Mouse (Mus musculus) liver, embryonic 15.5 days (tissue): ENCODE measurements around the gene Cfap52. TPM values are rescaled to one million over a fixed set of nuclear protein-coding genes. Genes with fewer than 3 reads are reported as not detected.

Experiments
- ATAC-seq: fragments of 200-750 bp; cut with Nextera tagmentation; 2 replicates; pipeline ENCODE4 v1.8.0; 2017; ENCODE audit warnings: moderate number of reproducible peaks, mild to moderate bottlenecking, moderate library complexity; ENCODE audit not compliant: insufficient read depth
- H3K27ac ChIP-seq: fragments of 300-500 bp; sonication (generic); replicated peaks from 2 replicates; pipeline ENCODE4 v1.5.1; 2015; ENCODE audit warnings: mild to moderate bottlenecking, inconsistent platforms
- H3K27me3 ChIP-seq: fragments of 300-500 bp; sonication (generic); 2 replicates; pipeline ENCODE4 v1.6.1; 2015; ENCODE audit warnings: mild to moderate bottlenecking, inconsistent platforms
- H3K36me3 ChIP-seq: fragments of 300-500 bp; sonication (generic); replicated peaks from 2 replicates; pipeline ENCODE4 v1.6.1; 2015; ENCODE audit warnings: moderate library complexity, mild to moderate bottlenecking, inconsistent platforms
- H3K4me1 ChIP-seq: fragments of 300-500 bp; sonication (generic); replicated peaks from 2 replicates; pipeline ENCODE4 v1.6.1; 2015; ENCODE audit warnings: inconsistent platforms
- H3K4me2 ChIP-seq: fragments of 300-500 bp; sonication (generic); 2 replicates; pipeline ENCODE4 v1.6.1; 2015; ENCODE audit warnings: moderate library complexity, mild to moderate bottlenecking, inconsistent platforms
- H3K4me3 ChIP-seq: fragments of 300-500 bp; sonication (generic); replicated peaks from 2 replicates; pipeline ENCODE4 v1.5.1; 2015; ENCODE audit warnings: mild to moderate bottlenecking, inconsistent platforms
- H3K9ac ChIP-seq: fragments of 300-500 bp; sonication (generic); 2 replicates; pipeline ENCODE4 v1.6.1; 2015; ENCODE audit warnings: moderate library complexity, mild to moderate bottlenecking, inconsistent platforms
- H3K9me3 ChIP-seq: fragments of 300-500 bp; sonication (generic); replicated peaks from 2 replicates; pipeline ENCODE4 v1.6.1; 2016; ENCODE audit warnings: inconsistent platforms
- WGBS: fragments of 180-500 bp; shearing (Covaris S2); methylation state at CpG from one replicate; pipeline ENCODE4 v1.1.7; 2015; ENCODE audit warnings: mixed read lengths; ENCODE audit not compliant: insufficient replicate concordance; 5-methylcytosine and 5-hydroxymethylcytosine counted together
- polyA plus RNA-seq: library from polyadenylated mRNA; unstranded; fragments of >200 nt; fragmentation: Nextera tagmentation; extraction: Ambion mirVana; gene quantifications from 2 replicates; pipeline ENCODE4 v1.2.1, GENCODE M21; 2015

Cfap52 gene
- polyA plus RNA-seq, 1 experiment from 2014 or later = not detected

DNA sequence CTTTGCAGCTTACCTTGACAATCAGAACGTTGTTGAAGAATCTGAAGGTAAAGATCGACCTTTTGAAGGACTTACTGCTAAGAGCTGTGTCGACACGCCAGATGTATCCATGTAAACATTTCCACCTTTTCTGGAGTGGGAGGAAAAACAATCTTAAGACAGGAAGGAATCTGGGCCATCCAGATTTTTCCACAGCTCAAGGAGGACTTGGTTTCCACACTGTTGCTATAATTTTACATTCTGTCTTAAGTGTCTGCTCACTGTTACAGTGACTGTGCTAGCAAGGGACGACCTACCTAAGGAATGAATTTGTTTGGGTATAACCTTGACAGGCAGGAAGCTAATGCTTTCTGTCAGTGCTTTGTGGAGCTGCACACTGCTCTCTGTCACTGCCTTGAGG lies 7.8 kb upstream of the Cfap52 start:
- H3K27ac ChIP-seq = no peak overlapping the region
- 69% methylated on average over 5 of the region's 5 CpGs for WGBS
- H3K36me3 ChIP-seq = no peaks in the 10 kb centered on the region; the same call in 1 of the 2 replicates
- H3K4me3 ChIP-seq = no peak overlapping the region
- H3K27me3 ChIP-seq = no peaks in the 10 kb centered on the region
- ATAC-seq = no peak
- H3K9ac ChIP-seq = no peak overlapping the region
- no peaks in the 10 kb centered on the region for H3K9me3 ChIP-seq
- H3K4me1 ChIP-seq = no peaks in the 10 kb centered on the region
- no peak overlapping the region for H3K4me2 ChIP-seq

DNA sequence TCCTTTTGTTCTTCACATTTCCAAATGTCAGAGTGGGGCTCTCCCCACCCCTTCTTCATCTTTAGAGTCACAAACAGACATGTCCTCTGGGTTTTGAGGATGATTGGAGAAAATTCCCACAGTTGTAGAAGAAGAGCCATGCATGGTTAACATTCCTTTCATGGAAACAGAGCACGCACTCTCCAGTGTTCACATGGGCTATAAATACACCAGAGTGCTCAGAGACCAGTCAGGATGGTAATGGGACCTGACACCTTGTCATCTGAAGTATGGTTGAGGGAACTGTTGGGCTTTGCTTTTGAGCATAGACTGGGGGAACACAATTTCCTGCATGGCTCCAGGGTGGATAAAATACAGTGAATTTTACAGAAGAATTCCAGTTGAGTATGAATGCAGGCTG lies 7.2 kb upstream of the Cfap52 start:
- no peaks in the 10 kb centered on the region for H3K9me3 ChIP-seq
- peaks cover 4% of the 10 kb centered on the region for H3K4me1 ChIP-seq
- H3K4me2 ChIP-seq = no peak overlapping the region
- ATAC-seq = no peak
- no peaks in the 10 kb centered on the region for H3K27me3 ChIP-seq
- 73% methylated on average over 1 of the region's 1 CpGs for WGBS
- no peak overlapping the region for H3K4me3 ChIP-seq
- no peaks in the 10 kb centered on the region; the same call in 1 of the 2 replicates for H3K36me3 ChIP-seq
- H3K9ac ChIP-seq = no peak overlapping the region
- H3K27ac ChIP-seq = no peak overlapping the region

DNA sequence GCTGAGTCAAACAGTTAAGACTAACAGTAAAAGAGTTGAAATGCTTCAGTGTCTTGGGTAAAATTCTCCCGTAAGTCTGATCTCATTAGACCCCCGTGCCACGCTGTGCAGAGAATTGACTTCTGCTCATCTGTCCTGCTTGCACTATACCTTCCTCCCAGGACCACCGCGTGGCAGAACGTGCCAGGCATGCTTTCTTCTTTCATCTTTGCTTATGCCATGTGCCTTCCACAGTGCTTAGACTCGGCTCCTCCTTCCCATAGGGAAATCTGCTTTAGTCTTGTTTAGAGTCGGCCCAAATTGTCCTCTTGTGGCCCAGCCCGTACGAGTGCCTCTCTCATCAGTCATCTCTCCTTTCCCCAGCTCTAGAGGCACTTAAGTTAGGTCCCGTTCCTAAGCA lies 2.4 kb upstream of the Cfap52 start:
- WGBS = 74% methylated on average over 11 of the region's 11 CpGs
- no peaks in the 10 kb centered on the region for H3K27me3 ChIP-seq
- H3K4me3 ChIP-seq = 0 out of 2 replicates have a peak overlapping the region, but pooled peaks have one; percentile 81
- no peak overlapping the region for H3K4me2 ChIP-seq
- no peak overlapping the region for H3K9ac ChIP-seq
- ATAC-seq = no peak
- no peaks in the 10 kb centered on the region; the same call in 1 of the 2 replicates for H3K36me3 ChIP-seq
- peaks cover 21% of the 10 kb centered on the region for H3K4me1 ChIP-seq
- H3K27ac ChIP-seq = no peak overlapping the region
- no peaks in the 10 kb centered on the region for H3K9me3 ChIP-seq

DNA sequence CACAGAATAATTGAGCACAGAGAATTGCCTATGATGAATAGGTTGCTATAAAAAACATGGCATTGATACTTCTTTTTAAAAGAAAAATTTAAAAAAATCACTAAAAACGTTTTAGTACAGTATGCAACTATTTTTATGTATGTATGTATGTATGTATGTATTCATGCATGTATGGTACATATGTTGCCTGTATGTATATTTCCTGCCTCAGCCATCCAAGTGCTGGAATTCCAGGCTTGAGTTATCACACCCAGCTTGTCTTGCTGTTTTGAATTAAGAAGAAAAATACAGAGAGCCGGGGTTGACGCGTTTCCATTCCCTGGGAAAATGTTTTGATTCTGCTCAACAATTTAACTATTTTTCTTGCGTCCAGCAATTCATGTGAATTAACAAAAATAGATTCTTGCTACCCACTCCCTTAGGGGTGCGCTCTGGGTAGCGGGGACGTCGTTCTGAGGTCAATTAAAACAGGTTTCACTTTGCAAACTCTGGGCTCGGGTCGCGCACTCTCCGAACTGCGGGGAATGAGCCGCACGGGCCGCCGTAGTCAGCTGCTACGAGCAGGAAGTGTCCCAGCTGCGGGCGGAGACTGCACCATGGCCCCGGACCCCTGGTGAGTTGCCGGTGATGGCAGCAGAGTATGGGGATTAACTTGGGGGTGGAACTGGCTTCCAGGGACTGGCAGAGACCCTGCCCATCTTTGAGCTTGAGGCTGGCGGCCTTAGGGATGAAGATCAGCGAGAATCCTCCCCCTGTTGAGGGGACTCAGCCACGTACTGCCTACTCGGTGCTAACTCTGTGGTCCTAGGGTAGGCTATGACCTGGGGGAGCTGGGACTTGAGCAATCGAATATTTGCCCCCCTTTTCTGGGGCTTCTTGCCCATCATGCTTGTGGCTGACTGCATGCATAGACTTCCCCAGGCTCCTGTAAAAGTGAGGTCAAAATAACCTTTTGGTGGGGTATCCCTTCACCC lies 741 bp upstream of the Cfap52 start, which contains the start of gene Stx8:
Gene Stx8 (plus strand): TSS at position 289 of the 974 bp plus-strand sequence.
- under 1% methylated on average over 28 of the region's 28 CpGs for whole genome bisulfite sequencing

DNA sequence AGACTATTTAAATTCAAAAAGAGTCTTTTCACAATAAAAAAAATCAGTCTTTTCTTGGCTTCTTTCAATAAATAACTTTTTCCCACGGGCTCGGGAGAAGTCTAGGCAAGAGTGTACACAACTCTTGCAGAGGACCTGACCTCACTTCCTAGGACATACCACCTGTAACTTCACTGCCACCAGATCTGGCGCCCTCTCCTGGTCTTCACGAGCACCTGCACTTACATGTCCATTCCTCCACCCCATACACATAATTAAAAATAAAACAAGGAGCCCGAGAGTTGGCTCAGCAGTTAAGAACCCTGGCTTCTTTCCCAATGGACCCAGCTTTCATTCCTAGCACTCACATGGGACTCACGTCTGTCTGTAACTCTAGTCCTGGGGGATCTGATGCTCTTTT lies 1.3 kb downstream of the Cfap52 start:
- Histone ChIP-seq H3K9me3 (no peaks in the 10 kb centered on the region), H3K9ac (no peak overlapping the region), H3K4me3 (no peak overlapping the region), H3K4me2 (no peak overlapping the region), H3K36me3 (no peaks in the 10 kb centered on the region), H3K27ac (no peak overlapping the region), H3K4me1 (peaks cover 21% of the 10 kb centered on the region), H3K27me3 (no peaks in the 10 kb centered on the region)
- ATAC-seq = no peak
- 57% methylated on average over 6 of the region's 6 CpGs for WGBS

More for the DNA sequence above, 741 bp upstream of the Cfap52 start, which contains the start of gene Stx8:
- Histone ChIP-seq H3K9ac (peak within 1 kb of the TSS; percentile 69), H3K4me2 (peak within 1 kb of the TSS; percentile 83), H3K4me3 (peak within 1 kb of the TSS; percentile 81), H3K27me3 (no peaks in the 10 kb centered on the region), H3K9me3 (no peaks in the 10 kb centered on the region), H3K4me1 (peaks cover 21% of the 10 kb centered on the region), H3K27ac (peak within 1 kb of the TSS; percentile 51; the same call in 1 of the 2 replicates), H3K36me3 (no peaks in the 10 kb centered on the region; the same call in 1 of the 2 replicates)
- ATAC-seq = peak; percentile 61; the same call in 1 of the 2 replicates

DNA sequence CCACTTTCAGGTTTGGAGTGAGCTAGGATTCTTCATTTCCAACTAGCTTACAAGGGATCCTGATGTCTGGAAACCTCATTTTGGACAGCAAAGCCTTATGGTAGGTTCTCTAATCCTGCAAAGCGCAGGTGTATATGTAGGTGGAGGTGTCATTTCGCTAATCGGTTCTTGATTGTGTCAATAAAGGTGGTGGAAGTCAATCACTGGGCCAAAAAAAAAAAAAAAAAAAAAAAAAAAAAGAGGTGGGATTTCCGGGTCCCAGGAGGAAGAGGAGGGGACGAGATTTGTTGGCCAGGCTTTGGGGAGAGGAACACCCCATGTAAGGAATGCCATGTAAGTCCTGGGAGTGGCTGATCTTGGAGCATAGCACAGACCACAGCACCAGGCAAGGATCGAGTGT lies 11.0 kb downstream of the Cfap52 start:
- Histone ChIP-seq H3K9me3 (no peaks in the 10 kb centered on the region), H3K4me3 (no peak overlapping the region), H3K27me3 (no peaks in the 10 kb centered on the region), H3K9ac (no peak overlapping the region), H3K4me2 (no peak overlapping the region), H3K27ac (no peak overlapping the region), H3K4me1 (no peaks in the 10 kb centered on the region), H3K36me3 (no peaks in the 10 kb centered on the region)
- WGBS = 62% methylated on average over 6 of the region's 6 CpGs
- ATAC-seq = no peak

DNA sequence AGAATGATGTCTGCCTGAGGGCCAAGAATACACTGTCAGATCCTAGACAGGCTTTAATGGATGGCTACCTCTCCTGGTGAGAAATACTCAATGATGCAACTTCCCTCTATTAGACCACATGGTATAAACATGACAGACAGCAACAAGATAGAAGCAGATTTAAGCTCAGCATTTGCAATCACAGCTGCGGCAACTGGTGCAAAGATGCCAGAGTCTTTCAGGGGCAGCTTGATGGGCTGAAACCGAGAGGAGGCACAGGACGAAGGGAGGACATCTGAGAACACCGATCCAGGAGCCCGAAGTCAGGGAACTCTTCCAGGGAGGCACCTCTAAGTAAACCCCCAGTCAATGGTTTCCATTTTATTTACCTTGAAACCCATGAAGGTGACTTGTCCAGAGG lies 11.8 kb downstream of the Cfap52 start:
- no peak for ATAC-seq
- Histone ChIP-seq H3K27ac (no peak overlapping the region), H3K4me2 (no peak overlapping the region), H3K4me3 (no peak overlapping the region), H3K36me3 (no peaks in the 10 kb centered on the region), H3K27me3 (no peaks in the 10 kb centered on the region), H3K4me1 (no peaks in the 10 kb centered on the region), H3K9ac (no peak overlapping the region), H3K9me3 (no peaks in the 10 kb centered on the region)
- WGBS = 61% methylated on average over 5 of the region's 5 CpGs

DNA sequence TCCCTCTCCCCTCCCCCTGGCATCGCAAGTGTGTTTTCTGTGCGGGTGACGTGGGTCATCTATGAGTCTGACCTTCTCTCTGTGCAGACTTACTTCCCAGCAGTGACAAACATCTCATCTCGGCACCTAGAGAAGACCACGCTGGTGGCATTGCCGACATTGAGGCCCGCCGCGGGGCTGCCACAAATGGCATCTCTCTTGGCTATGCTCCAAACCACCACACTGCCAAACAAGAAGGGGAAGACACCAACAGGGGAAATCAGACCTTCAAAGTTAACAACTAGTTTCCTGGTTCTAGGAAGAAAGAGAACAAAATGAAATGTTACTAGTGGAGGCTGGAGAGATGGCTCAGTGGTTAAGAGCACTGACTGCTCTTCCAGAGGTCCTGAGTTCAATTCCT lies 16.0 kb downstream of the Cfap52 start:
- WGBS = 58% methylated on average over 9 of the region's 9 CpGs
- Histone ChIP-seq H3K4me3 (no peak overlapping the region), H3K4me2 (no peak overlapping the region), H3K27ac (no peak overlapping the region), H3K4me1 (no peaks in the 10 kb centered on the region), H3K27me3 (no peaks in the 10 kb centered on the region), H3K36me3 (no peaks in the 10 kb centered on the region), H3K9me3 (no peaks in the 10 kb centered on the region), H3K9ac (no peak overlapping the region)
- ATAC-seq = no peak

DNA sequence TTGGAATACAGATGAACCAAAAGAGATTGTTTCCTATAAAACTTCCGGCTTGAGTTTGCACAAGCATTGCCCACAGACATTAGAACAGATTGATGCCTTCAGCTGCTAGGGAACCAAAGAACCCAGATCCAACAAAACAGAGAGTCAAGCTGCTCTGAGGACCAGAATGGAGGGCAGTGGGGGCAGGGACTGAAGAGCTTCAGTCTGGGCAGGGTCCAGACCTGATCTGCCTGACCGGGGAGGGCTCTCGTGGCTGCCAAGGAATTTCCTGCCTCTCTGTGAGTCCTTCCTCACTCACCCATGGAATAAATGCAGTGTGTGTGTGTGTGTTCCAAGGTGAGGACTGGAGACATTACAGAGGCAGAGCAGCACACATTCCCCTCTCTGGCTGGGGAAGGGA lies 17.2 kb downstream of the Cfap52 start:
- Histone ChIP-seq H3K9ac (no peak overlapping the region), H3K9me3 (no peaks in the 10 kb centered on the region), H3K4me1 (no peaks in the 10 kb centered on the region), H3K27ac (no peak overlapping the region), H3K4me2 (no peak overlapping the region), H3K36me3 (no peaks in the 10 kb centered on the region), H3K4me3 (no peak overlapping the region), H3K27me3 (no peaks in the 10 kb centered on the region)
- 41% methylated on average over 3 of the region's 3 CpGs for WGBS
- no peak for ATAC-seq

DNA sequence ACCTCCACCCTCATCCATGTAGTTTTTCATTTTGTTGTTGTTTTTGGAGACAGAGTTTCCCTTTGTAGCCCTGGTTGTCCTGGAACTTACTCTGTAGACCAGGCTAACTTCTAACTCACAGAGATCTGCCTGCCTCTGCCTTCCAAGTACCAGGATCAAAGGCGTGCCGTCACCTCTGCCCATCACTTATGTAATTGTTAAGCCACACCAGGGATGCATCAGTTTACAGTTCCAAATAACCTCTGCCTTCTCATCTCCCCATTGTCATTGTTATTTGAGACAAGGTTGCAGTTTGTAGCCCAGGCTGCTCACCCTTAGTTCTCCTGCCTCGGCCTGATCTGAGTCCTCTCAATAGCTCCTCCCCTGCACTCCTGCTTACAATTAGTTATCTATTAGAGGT lies 33.3 kb downstream of the Cfap52 start:
- no peaks in the 10 kb centered on the region for H3K9me3 ChIP-seq
- H3K4me3 ChIP-seq = no peak overlapping the region
- WGBS = 78% methylated on average over 3 of the region's 3 CpGs
- no peaks in the 10 kb centered on the region for H3K27me3 ChIP-seq
- no peak overlapping the region for H3K9ac ChIP-seq
- no peaks in the 10 kb centered on the region for H3K4me1 ChIP-seq
- H3K36me3 ChIP-seq = no peaks in the 10 kb centered on the region
- H3K4me2 ChIP-seq = no peak overlapping the region
- no peak overlapping the region for H3K27ac ChIP-seq
- no peak for ATAC-seq

DNA sequence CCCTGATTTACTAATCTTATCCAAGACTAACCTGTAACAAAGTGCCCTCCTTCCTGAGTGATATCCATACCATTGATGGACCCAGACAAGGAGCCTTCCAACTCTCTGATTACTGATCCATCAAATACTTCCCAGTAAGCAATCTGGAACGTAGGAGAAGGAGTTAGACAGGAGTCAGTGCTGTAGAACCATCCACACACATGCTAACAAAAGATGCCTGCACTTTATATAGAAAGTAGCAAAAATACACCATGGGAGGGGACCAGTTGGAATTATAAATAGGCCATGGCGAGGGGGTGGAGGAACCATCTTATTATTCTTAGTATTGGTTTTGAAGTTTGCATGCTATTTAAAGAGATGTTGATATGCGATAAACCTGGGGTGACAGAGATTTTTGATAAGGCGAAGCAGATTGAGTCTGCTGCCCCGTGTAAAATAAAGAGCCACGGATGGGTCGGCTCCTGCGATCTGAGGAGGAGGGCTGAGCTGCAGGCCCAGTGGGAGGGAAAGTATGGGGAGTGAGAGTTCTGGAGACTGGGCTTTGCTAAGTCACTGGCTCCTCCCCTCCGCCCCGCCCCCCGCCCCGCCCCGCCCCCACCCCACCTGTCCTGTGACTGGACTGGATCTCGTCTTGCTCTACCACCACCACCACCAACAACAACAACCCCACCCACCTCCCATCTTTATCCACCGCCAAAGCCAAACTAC lies 38.9 kb downstream of the Cfap52 start:
- H3K27me3 ChIP-seq = peaks cover 15% of the 10 kb centered on the region
- H3K4me1 ChIP-seq = peaks cover 12% of the 10 kb centered on the region
- no peak overlapping the region for H3K9ac ChIP-seq
- WGBS = 24% methylated on average over 12 of the region's 15 CpGs
- no peaks in the 10 kb centered on the region for H3K36me3 ChIP-seq
- no peak overlapping the region for H3K4me2 ChIP-seq
- ATAC-seq = no peak
- no peaks in the 10 kb centered on the region for H3K9me3 ChIP-seq
- no peak overlapping the region for H3K27ac ChIP-seq
- H3K4me3 ChIP-seq = no peak overlapping the region
